In genomic region chr8:88792691-88793323, GRCm38 (mm10) we compare ENCODE assay signal across 10 mouse cellular contexts.
DNase-seq lines count a peak whose midpoint lies in the region; ATAC-seq and TF ChIP-seq lines count a peak whose summit lies in the region.
"Had no signal": no experiment of that assay in that cellular context is flagged by ENCODE, and none has a peak within 500 bp of the region (broad histone marks: within the 10 kb centered on the region; RNA-seq: fewer than 3 reads in every experiment).

No protein-coding gene starts in this region.

- H3K27me3 ChIP-seq in C2C12 (ENCODE audit: control insufficient read depth, insufficient read depth, insufficient read length) = no peaks in the 10 kb centered on the region
- no peaks in the 10 kb centered on the region for H3K27me3 ChIP-seq in liver, postnatal 0 days (ENCODE audit: insufficient read depth, low read length)
- H3K27me3 ChIP-seq: liver, embryonic 15.5 days had no signal

- H3K4me1 ChIP-seq in liver, postnatal 0 days (ENCODE audit: insufficient read depth) = no peaks in the 10 kb centered on the region
- H3K4me1 ChIP-seq: liver, embryonic 15.5 days had no signal

- no peak overlapping the region for H3K4me3 ChIP-seq in C2C12 (ENCODE audit: insufficient read depth, poor library complexity, severe bottlenecking)
- no peak overlapping the region for H3K4me3 ChIP-seq in left cerebral cortex, adult 2 months
- no peak overlapping the region for H3K4me3 ChIP-seq in liver, postnatal 0 days (ENCODE audit: low read depth, low read length)
- H3K4me3 ChIP-seq: erythroblast, embryonic 14.5 days; liver, embryonic 15.5 days had no signal

- H3K27ac ChIP-seq in left cerebral cortex, adult 2 months = no peak overlapping the region
- H3K27ac ChIP-seq in liver, postnatal 0 days (ENCODE audit: low read depth) = no peak overlapping the region
- H3K27ac ChIP-seq: liver, embryonic 15.5 days had no signal

- 71% methylated on average over 8 of the region's 8 CpGs for WGBS in liver, postnatal 0 days (ENCODE audit: insufficient replicate concordance)

- no peak overlapping the region for H3K9ac ChIP-seq in liver, postnatal 0 days (replicated peaks)
- H3K9ac ChIP-seq: liver, embryonic 15.5 days had no signal

- TF ChIP-seq CTCF in C2C12 (IDR thresholded peaks at IDR 0.05; ENCODE audit: control insufficient read depth, insufficient read depth, insufficient read length) = no peak
- no peak for TF ChIP-seq CTCF in left cerebral cortex, adult 2 months (IDR thresholded peaks at IDR 0.05)
- TF ChIP-seq CTCF in liver, postnatal 0 days (IDR thresholded peaks at IDR 0.05; ENCODE audit: low read depth) = no peak

- no peaks in the 10 kb centered on the region for H3K79me2 ChIP-seq in C2C12 (ENCODE audit: control insufficient read depth, insufficient read depth)

- no peak overlapping the region for H3ac ChIP-seq in C2C12 (ENCODE audit: control insufficient read depth, insufficient read length, low read depth)

- no peaks in the 10 kb centered on the region for H3K79me3 ChIP-seq in C2C12 (ENCODE audit: low read depth)

- intact Hi-C loops in left cerebral cortex, adult 2 months (cut with DNase I) = loop anchor here (10.0 kb wide), 1 partner anchor 992 kb away; no protein-coding TSS in a partner anchor

- peak; percentile 25 for DNase-seq in kidney, adult 18-20 months
- no peak for DNase-seq in kidney, postnatal 4 days
- peak; percentile 49 for DNase-seq in adrenal gland, postnatal 10 days
- DNase-seq in left cerebral cortex, adult 2 months (ENCODE audit: extremely low spot score in 1 of 2, low spot score in 2 of 2) = peak; percentile 39 to 48
- no peak for DNase-seq in cerebellum, adult 8-10 months
- DNase-seq in liver, postnatal 0 days = no peak
- no peak for DNase-seq in lung, postnatal 14 days

- TF ChIP-seq EP300 in liver, postnatal 0 days (IDR thresholded peaks at IDR 0.05; ENCODE audit: low read depth) = no peak

- H3K9me3 ChIP-seq in liver, postnatal 0 days (ENCODE audit: low read length) = no peaks in the 10 kb centered on the region
- H3K9me3 ChIP-seq: liver, embryonic 15.5 days had no signal

- ATAC-seq in liver, postnatal 0 days = no peak

- no peak overlapping the region for H3K4me2 ChIP-seq in liver, postnatal 0 days (ENCODE audit: low read depth, low read length)
- H3K4me2 ChIP-seq: liver, embryonic 15.5 days had no signal

- no peaks in the 10 kb centered on the region for H3K36me3 ChIP-seq in C2C12 (ENCODE audit: control insufficient read depth, insufficient read depth)
- no peaks in the 10 kb centered on the region for H3K36me3 ChIP-seq in liver, postnatal 0 days (replicated peaks; ENCODE audit: insufficient read depth, low read length)
- H3K36me3 ChIP-seq: liver, embryonic 15.5 days had no signal

TF ChIP-seq in C2C12, 6 proteins besides CTCF, POLR2A, EP300 and RAD21:
- TF ChIP-seq MYOG (IDR thresholded peaks at IDR 0.05; ENCODE audit: control insufficient read depth, extremely low read depth, insufficient read length) (no peak), USF1 (IDR thresholded peaks at IDR 0.05; ENCODE audit: low read depth) (no peak), FOSL1 (IDR thresholded peaks at IDR 0.05; ENCODE audit: insufficient read depth, low read length, poor library complexity, severe bottlenecking) (peak; percentile 80), MYOD1 (IDR thresholded peaks at IDR 0.05; ENCODE audit: control insufficient read depth, insufficient read length, low read depth) (peak; percentile 59), MAX (IDR thresholded peaks at IDR 0.05) (peak; percentile 35), CEBPB (IDR thresholded peaks at IDR 0.05; ENCODE audit: low read depth) (peak; percentile 28)

Comparison
In these comparisons a context has a peak if more than half of its experiments do, and no peak if none do; other contexts are left out.
1. DNase-seq: peak in kidney, adult 18-20 months (single experiment), adrenal gland, postnatal 10 days (single experiment) and left cerebral cortex, adult 2 months (2 of 2); none in kidney, postnatal 4 days (0 of 2), cerebellum, adult 8-10 months (single experiment), liver, postnatal 0 days (single experiment) and lung, postnatal 14 days (single experiment).